Mouse (Mus musculus): ENCODE measurements around the gene Vcl. TPM values are rescaled to one million over a fixed set of nuclear protein-coding genes. Genes with fewer than 3 reads are reported as not detected.

The Vcl gene
- total and polyA plus RNA-seq, 3 experiments, result 62.4 to 103 (median 102) TPM

- Histone ChIP-seq H3K27me3 (ENCODE audit: control insufficient read depth, insufficient read depth, low read length) (no peaks in the 10 kb centered on the region), H3K4me3 (no peak overlapping the region), H3K79me2 (replicated peaks; ENCODE audit: control insufficient read depth, insufficient read depth, low read length) (no peaks in the 10 kb centered on the region; the same call in 1 of the 2 replicates), H3K27ac (no peak overlapping the region), H3K9ac (ENCODE audit: low read depth, low read length) (no peak overlapping the region), H3K4me1 (ENCODE audit: control insufficient read depth, insufficient read depth, low read length) (no peaks in the 10 kb centered on the region), H3K36me3 (ENCODE audit: control insufficient read depth, insufficient read depth, low read length) (peaks cover 6% of the 10 kb centered on the region)
- WGBS, result 34% methylated on average over 4 of the region's 4 CpGs
- no peak for DNase-seq
- TF ChIP-seq CTCF (IDR thresholded peaks at IDR 0.05) (no peak), POLR2A (IDR thresholded peaks at IDR 0.05; ENCODE audit: insufficient read depth, low read depth, low read length) (no peak), EP300 (IDR thresholded peaks at IDR 0.05; ENCODE audit: insufficient read depth, low read depth, low read length) (no peak)
- intact Hi-C loops (cut with DNase I), result no loop called here
Observed at GRCm38 (mm10) chr14:21039623-21040022, 110.4 kb downstream of the Vcl start.

- TF ChIP-seq EP300 (IDR thresholded peaks at IDR 0.05; ENCODE audit: insufficient read depth, low read depth, low read length) (no peak), CTCF (IDR thresholded peaks at IDR 0.05) (no peak), POLR2A (IDR thresholded peaks at IDR 0.05; ENCODE audit: insufficient read depth, low read depth, low read length) (no peak)
- H3K27ac ChIP-seq, result no peak overlapping the region
Observed at GRCm38 (mm10) chr14:21047840-21048239, 118.6 kb downstream of the Vcl start.

GRCm38 (mm10) chr14:21048879-21049278 is 119.7 kb downstream of the Vcl start:
- peak; percentile 83 for TF ChIP-seq CTCF (IDR thresholded peaks at IDR 0.05)
- TF ChIP-seq EP300 (IDR thresholded peaks at IDR 0.05; ENCODE audit: insufficient read depth, low read depth, low read length), result no peak
- DNase-seq, result peak; percentile 47 to 62
- Histone ChIP-seq H3K9ac (ENCODE audit: low read depth, low read length) (no peak overlapping the region), H3K4me1 (ENCODE audit: control insufficient read depth, insufficient read depth, low read length) (peaks cover 4% of the 10 kb centered on the region), H3K79me2 (replicated peaks; ENCODE audit: control insufficient read depth, insufficient read depth, low read length) (peaks cover 1% of the 10 kb centered on the region; the same call in 1 of the 2 replicates), H3K36me3 (ENCODE audit: control insufficient read depth, insufficient read depth, low read length) (peaks cover 6% of the 10 kb centered on the region), H3K4me3 (no peak overlapping the region), H3K27me3 (ENCODE audit: control insufficient read depth, insufficient read depth, low read length) (no peaks in the 10 kb centered on the region), H3K27ac (no peak overlapping the region)
- intact Hi-C loops (cut with DNase I), result loop anchor here (5.0 kb wide), 2 partner anchors 47 to 122 kb away; partner anchors contain the start of gene Vcl

More at GRCm38 (mm10) chr14:21047840-21048239, 118.6 kb downstream of the Vcl start:
- Histone ChIP-seq H3K79me2 (replicated peaks; ENCODE audit: control insufficient read depth, insufficient read depth, low read length) (peaks cover 1% of the 10 kb centered on the region; the same call in 1 of the 2 replicates), H3K36me3 (ENCODE audit: control insufficient read depth, insufficient read depth, low read length) (peaks cover 6% of the 10 kb centered on the region), H3K4me3 (no peak overlapping the region), H3K9ac (ENCODE audit: low read depth, low read length) (no peak overlapping the region), H3K4me1 (ENCODE audit: control insufficient read depth, insufficient read depth, low read length) (peaks cover 3% of the 10 kb centered on the region), H3K27me3 (ENCODE audit: control insufficient read depth, insufficient read depth, low read length) (no peaks in the 10 kb centered on the region)
- intact Hi-C loops (cut with DNase I), result loop anchor here (2.0 to 5.0 kb wide), 3 partner anchors 15 to 121 kb away; partner anchors contain the start of gene Vcl
- 46% methylated on average over 2 of the region's 2 CpGs for WGBS
- no peak for DNase-seq

GRCm38 (mm10) chr14:21050734-21051133 is 121.5 kb downstream of the Vcl start:
- 67% methylated on average over 3 of the region's 3 CpGs for WGBS
- Histone ChIP-seq H3K79me2 (replicated peaks; ENCODE audit: control insufficient read depth, insufficient read depth, low read length) (peaks cover 1% of the 10 kb centered on the region; the same call in 1 of the 2 replicates), H3K27ac (no peak overlapping the region), H3K4me1 (ENCODE audit: control insufficient read depth, insufficient read depth, low read length) (peaks cover 4% of the 10 kb centered on the region), H3K36me3 (ENCODE audit: control insufficient read depth, insufficient read depth, low read length) (peaks cover 7% of the 10 kb centered on the region), H3K9ac (ENCODE audit: low read depth, low read length) (no peak overlapping the region), H3K4me3 (no peak overlapping the region; the same call in 1 of the 2 replicates), H3K27me3 (ENCODE audit: control insufficient read depth, insufficient read depth, low read length) (no peaks in the 10 kb centered on the region)
- TF ChIP-seq CTCF (IDR thresholded peaks at IDR 0.05) (peak; percentile 58), EP300 (IDR thresholded peaks at IDR 0.05; ENCODE audit: insufficient read depth, low read depth, low read length) (no peak)
- DNase-seq, result no peak
- intact Hi-C loops (cut with DNase I), result loop anchor here (10.0 kb wide), 2 partner anchors 454 to 694 kb away; no protein-coding TSS in a partner anchor

GRCm38 (mm10) chr14:21051380-21052111 is 122.3 kb downstream of the Vcl start:
- intact Hi-C loops (cut with DNase I), result loop anchor here (2.0 to 10.0 kb wide), 3 partner anchors 55 to 693 kb away; no protein-coding TSS in a partner anchor
- H3K4me3 ChIP-seq, result peak overlapping the region; percentile 71
- peaks cover 11% of the 10 kb centered on the region for H3K36me3 ChIP-seq (ENCODE audit: control insufficient read depth, insufficient read depth, low read length)
- no peaks in the 10 kb centered on the region; the same call in 1 of the 2 replicates for H3K79me2 ChIP-seq (replicated peaks; ENCODE audit: control insufficient read depth, insufficient read depth, low read length)
- no peaks in the 10 kb centered on the region for H3K27me3 ChIP-seq (ENCODE audit: control insufficient read depth, insufficient read depth, low read length)
- H3K4me1 ChIP-seq (ENCODE audit: control insufficient read depth, insufficient read depth, low read length), result peaks cover 4% of the 10 kb centered on the region
- peak overlapping the region; percentile 79 for H3K9ac ChIP-seq (ENCODE audit: low read depth, low read length)
- no peak for TF ChIP-seq POLR2A (IDR thresholded peaks at IDR 0.05; ENCODE audit: insufficient read depth, low read depth, low read length)
- TF ChIP-seq EP300 (IDR thresholded peaks at IDR 0.05; ENCODE audit: insufficient read depth, low read depth, low read length), result no peak
- DNase-seq, result no peak
- H3K27ac ChIP-seq, result peak overlapping the region; percentile 99
- 4% methylated on average over 28 of the region's 28 CpGs for WGBS

Data from heart, adult 2 months (tissue).